Mouse (Mus musculus): ENCODE results near the gene Pla2g7.

Pla2g7 gene

GRCm38 (mm10) chr17:43580456-43580855 lies 12.6 kb downstream of the Pla2g7 start:
- DNase-seq (ENCODE audit: low read depth, low spot score), result no peak

DNA sequence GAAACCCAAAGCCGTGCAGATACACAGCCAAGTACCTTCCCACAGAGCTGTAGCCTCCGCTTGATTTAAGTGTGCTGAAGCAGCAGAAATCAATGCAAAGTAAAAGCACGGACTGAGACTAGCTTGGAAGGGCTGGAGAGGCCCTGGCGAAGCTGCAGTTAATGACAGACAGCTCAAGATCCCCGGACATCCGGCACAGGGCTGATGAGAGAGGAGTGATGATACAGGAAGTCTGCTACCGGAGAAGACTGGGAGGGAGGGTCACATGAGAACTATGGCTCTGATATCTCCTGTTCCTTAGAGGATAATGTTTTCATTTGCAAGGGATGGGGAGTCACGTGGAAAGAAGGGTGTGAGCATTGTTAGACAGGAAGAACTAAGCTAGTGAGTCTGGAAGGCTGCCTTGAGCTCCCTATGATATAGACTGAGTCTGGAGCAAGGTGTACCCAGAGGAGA lies 13.1 kb downstream of the Pla2g7 start:
- DNase-seq (ENCODE audit: low read depth, low spot score), result no peak

GRCm38 (mm10) chr17:43584771-43585170 lies 16.9 kb downstream of the Pla2g7 start:
- no peak for DNase-seq (ENCODE audit: low read depth, low spot score)

DNA sequence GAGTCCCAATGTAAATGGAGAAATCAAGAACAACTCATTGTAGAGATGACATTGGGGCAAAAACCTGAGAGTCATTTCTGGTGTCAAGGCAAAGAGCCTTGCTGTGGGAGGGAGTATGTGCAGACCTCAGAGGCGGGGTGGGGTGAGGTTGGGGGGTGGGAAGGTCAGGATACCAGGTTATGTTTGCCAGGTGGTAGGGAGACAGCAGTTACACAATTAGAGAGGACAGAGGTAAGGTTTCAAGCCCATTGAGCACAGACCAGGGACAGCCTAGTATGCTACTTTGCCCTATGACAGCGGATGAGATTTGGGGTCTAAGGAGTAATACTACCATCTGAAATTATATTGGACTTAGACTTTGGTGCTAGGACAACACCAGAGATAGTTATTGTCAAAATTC lies 19.4 kb downstream of the Pla2g7 start:
- no peak for DNase-seq (ENCODE audit: low read depth, low spot score)

DNA sequence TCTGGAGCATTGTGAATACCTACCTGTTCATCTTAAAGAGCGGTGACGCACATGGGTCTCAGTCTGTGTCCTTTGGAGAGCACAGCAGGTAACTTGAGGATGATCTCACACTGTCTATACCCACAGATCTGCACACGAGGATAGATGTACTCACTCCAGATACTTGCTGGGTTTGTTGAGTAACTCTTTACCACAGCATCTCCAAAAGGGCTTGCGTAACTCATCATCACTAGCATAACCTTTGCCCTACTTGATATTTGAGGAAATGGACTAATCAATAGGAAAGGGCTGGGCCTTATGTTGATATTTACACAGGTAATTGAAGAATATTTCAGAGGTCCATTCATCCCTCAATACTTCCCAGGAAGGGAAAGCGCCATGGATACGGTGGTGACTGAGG lies 21.9 kb downstream of the Pla2g7 start:
- no peak for DNase-seq (ENCODE audit: low read depth, low spot score)

DNA sequence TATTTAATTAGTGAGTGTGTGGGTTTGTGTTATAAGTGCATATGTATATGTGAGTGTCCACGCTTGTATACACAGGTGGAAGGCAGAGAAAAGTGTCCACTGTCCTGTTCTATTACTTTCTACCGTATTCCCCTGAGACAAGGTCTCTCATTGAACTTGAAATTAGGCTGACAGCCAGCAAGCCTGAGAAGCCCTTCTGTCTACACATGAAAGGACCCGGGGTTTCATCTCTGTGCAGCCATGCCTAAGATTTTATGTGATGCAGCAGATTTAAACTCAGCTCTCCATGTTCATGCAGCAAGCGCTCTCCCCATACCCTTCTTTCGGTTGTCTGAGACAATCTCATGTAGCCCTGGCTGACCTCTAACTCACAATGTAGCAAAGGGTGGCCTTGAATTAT lies 22.6 kb downstream of the Pla2g7 start:
- no peak for DNase-seq (ENCODE audit: low read depth, low spot score)

- no peak for DNase-seq (ENCODE audit: low read depth, low spot score)
These were observed 24.7 kb downstream of the Pla2g7 start for GRCm38 (mm10) chr17:43592296-43593291.

DNA sequence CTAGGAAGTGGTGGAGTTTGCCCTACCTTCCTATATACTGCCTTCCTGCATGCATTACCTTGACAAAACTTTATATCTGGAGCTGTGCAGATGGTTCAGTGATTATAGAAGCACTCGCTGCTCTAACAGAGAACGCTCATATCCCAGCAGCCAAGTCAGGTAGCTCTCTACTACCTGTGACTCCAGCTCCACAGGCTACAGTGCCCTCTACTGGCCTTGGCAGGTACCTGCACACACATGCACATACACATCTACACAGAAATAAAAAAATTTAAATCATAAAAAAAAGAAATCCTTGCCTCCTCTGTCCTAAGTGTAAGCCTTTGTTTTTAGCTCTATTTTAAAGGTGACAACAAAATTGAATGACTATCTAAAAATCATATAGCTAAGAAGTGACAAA lies 29.8 kb downstream of the Pla2g7 start:
- DNase-seq (ENCODE audit: low read depth, low spot score), result no peak

GRCm38 (mm10) chr17:43598706-43599105 lies 30.8 kb downstream of the Pla2g7 start:
- no peak for DNase-seq (ENCODE audit: low read depth, low spot score)

GRCm38 (mm10) chr17:43606704-43607103 lies 38.8 kb downstream of the Pla2g7 start:
- DNase-seq (ENCODE audit: low read depth, low spot score), result peak; percentile 42

GRCm38 (mm10) chr17:43611586-43611985 lies 43.7 kb downstream of the Pla2g7 start:
- DNase-seq (ENCODE audit: low read depth, low spot score), result peak; percentile 46

GRCm38 (mm10) chr17:43612221-43612620 lies 44.3 kb downstream of the Pla2g7 start:
- DNase-seq (ENCODE audit: low read depth, low spot score), result no peak

DNA sequence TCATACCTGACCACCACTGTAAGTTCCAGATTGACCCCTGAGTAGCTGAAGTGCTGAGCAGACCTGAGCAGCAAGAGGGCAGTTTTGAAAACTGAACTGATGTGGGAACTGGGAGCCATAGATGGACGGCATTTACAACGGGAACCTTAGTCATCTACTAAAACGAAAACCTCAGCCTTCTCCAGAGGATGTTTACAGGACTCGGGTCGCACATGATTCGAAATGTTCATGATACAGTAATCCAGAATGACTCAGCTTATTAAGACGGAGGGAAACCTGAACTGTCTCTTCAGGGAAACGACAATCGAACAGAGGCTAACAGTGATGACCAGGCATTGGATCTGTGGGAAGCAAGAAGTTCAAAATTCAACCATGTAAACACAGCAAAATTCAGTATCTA lies 51.3 kb downstream of the Pla2g7 start:
- no peak for DNase-seq (ENCODE audit: low read depth, low spot score)

DNA sequence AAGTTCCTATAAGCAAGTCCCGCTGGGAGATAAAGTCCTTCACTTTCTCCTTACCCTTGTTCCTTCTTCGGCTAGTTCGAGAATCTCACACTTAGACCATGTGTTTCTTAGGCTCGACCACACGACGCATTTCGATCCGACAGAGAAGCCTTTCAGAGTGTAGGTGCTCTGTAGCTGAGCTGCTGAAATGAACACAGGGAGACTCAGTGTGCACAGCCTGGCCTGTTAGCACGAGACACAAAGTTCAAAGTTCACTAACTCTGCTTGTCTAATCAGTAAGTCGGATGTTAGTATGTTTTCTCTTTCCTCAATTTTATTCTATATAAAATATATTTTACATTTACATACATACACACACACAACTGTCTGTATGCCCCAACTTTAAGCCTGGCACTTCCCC lies 54.2 kb downstream of the Pla2g7 start:
- DNase-seq (ENCODE audit: low read depth, low spot score), result no peak

GRCm38 (mm10) chr17:43628246-43628645 lies 60.3 kb downstream of the Pla2g7 start:
- DNase-seq (ENCODE audit: low read depth, low spot score), result no peak

- no peak for DNase-seq (ENCODE audit: low read depth, low spot score)
These were observed 61.2 kb downstream of the Pla2g7 start for GRCm38 (mm10) chr17:43629026-43629495.

GRCm38 (mm10) chr17:43629496-43630426 lies 61.9 kb downstream of the Pla2g7 start, which contains the start of gene Tdrd6:
Gene Tdrd6 (minus strand): TSS chr17:43630299.
- no peak for DNase-seq (ENCODE audit: low read depth, low spot score)

DNA sequence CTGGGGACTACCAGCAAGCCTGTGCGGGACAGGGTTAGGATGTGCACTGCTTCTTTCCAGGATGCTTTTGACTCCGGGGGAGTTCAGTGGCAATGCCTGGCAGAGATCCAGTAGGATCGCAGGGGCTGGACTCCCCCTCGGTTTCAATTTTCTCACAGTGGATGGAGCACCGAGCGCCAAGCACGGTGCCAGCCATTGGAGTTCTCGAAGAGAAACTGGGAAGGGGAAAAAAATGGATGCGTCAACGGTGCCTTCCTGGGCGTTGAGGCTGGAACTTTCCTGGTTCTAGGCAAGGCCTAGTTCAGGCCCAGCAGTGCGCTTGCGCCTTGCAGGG lies 62.5 kb downstream of the Pla2g7 start:
- no peak for DNase-seq (ENCODE audit: low read depth, low spot score)

DNA sequence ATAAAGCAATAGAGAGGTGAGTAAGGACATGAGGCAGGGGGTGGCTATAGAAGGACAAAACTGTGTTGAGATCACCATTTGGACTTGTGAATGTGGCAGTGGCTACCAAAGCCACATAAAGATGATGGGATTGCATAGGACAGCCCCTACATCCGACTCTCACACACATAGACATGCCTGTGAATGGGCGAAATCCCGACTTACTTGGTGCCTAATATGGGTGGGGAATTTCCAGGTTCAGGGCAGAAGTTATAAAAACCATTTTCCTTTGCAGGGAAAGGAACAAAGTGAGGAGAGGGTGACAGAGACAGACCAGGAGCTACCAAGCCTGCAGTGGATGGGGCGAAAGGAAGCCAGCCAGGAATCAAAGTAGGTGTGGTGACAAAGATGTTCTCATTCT lies 69.2 kb downstream of the Pla2g7 start:
- DNase-seq (ENCODE audit: low read depth, low spot score), result no peak

DNA sequence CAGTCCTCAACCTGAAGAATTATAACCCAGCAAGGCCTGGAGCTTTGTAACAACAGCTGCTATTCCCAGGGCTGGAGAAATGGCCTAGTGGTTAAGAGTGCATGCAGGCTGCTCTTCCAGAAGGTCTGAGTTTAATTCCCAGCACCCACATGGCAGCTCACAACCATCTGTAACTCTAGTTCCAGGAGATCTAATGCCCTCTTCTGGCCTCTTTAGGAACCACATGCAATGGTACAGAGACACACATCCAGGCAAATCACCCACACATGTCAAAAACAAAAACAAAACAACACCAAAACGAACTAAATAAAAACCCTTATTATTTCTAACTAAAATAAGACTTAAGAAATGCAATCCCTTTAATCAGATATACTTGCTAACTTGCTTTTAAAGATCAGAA lies 72.9 kb downstream of the Pla2g7 start:
- no peak for DNase-seq (ENCODE audit: low read depth, low spot score)

- no peak for DNase-seq (ENCODE audit: low read depth, low spot score)
These were observed 75.3 kb downstream of the Pla2g7 start for GRCm38 (mm10) chr17:43643191-43643590.

DNA sequence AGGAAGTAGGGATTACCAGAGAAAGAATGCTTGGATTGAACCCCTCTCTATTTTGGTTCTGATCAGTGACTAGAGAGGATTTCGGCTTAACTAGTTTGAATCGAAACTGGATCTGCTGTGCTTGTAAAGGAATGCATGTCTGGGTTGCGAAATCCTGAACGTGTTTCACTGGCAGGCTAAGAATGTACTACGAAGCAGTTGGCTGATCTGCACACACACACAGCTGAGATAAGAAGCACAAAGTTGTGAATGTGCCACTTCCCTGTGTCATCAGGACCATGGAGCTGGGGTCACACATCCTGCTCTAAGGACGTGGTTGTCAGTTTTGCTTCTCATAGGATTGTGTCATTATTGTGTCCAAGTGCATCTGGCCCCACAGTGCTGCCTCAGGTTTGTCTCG lies 76.5 kb downstream of the Pla2g7 start:
- DNase-seq (ENCODE audit: low read depth, low spot score), result no peak
